Mouse (Mus musculus): ENCODE measurements around the gene Tspoap1. TPM values are rescaled to one million over a fixed set of nuclear protein-coding genes. Genes with fewer than 3 reads are reported as not detected.

Gene Tspoap1
- total and polyA plus RNA-seq, 2 experiments from 2014 or later = 20.1 to 199 TPM

DNA sequence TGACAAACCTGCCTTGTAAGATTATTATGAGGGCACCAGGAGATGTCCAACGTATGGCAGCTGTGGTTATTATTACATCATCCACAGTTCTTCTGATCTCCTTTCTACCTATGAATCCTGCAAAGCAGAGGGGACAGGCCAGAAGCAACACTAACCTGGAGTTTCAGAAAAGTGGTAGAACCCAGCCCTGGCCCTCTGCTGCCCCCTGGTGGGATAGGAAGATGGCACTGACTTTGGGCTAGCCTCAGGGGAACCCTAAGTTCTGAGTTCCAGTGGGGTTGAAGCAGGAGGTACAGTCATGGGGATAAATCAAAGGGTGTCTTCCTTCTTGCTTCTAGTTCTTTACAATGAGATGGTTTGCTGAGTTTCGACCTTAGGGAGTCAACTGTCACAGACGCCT is 10.6 kb downstream of the Tspoap1 start:
- no peaks in the 10 kb centered on the region for H3K27me3 ChIP-seq (ENCODE audit: insufficient read depth, low read length)
- H3K4me1 ChIP-seq (ENCODE audit: insufficient read depth) = no peaks in the 10 kb centered on the region
- 72% methylated on average over 3 of the region's 3 CpGs for whole genome bisulfite sequencing
- H3K4me2 ChIP-seq (ENCODE audit: low read depth) = no peak overlapping the region
- no peaks in the 10 kb centered on the region for H3K9me3 ChIP-seq (ENCODE audit: low read length)
- TF ChIP-seq CTCF (IDR thresholded peaks at IDR 0.05; ENCODE audit: low read depth) = peak; percentile 83
- H3K4me3 ChIP-seq (ENCODE audit: low read depth, low read length) = no peak overlapping the region
- peaks cover 84% of the 10 kb centered on the region for H3K36me3 ChIP-seq (ENCODE audit: insufficient read depth)
- peak; percentile 66 for DNase-seq
- ATAC-seq = 0 out of 2 replicates have a peak, but pooled peaks have one; percentile 29
- H3K9ac ChIP-seq = no peak overlapping the region
- no peak overlapping the region for H3K27ac ChIP-seq (ENCODE audit: low read depth, low read length)

DNA sequence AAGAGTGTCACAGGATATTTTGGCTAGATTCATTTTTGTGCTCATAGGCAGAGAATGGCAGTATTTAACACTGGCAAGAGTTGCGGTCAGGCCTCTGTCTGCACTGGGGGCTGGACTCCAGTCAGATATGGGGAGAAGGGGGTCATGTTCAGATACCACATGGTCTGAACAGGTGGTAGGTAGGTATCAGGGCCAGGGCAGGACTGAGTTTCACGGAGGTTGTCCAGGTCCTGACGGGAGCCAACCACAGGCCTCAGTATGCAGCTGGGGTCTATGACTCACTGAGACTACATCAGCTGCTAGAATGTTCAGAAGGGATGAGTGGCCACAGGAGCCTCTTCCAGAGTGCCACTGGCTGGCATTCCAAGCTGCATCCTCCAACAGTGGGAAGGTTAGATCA is 12.0 kb downstream of the Tspoap1 start:
- no peak for TF ChIP-seq CTCF (IDR thresholded peaks at IDR 0.05; ENCODE audit: low read depth)
- Histone ChIP-seq H3K4me3 (ENCODE audit: low read depth, low read length) (no peak overlapping the region), H3K4me2 (ENCODE audit: low read depth) (no peak overlapping the region), H3K27me3 (ENCODE audit: insufficient read depth, low read length) (no peaks in the 10 kb centered on the region), H3K4me1 (ENCODE audit: insufficient read depth) (no peaks in the 10 kb centered on the region), H3K9ac (no peak overlapping the region), H3K36me3 (ENCODE audit: insufficient read depth) (peaks cover 92% of the 10 kb centered on the region), H3K9me3 (ENCODE audit: low read length) (no peaks in the 10 kb centered on the region), H3K27ac (ENCODE audit: low read depth, low read length) (no peak overlapping the region)
- no peak for DNase-seq
- 90% methylated on average over 3 of the region's 3 CpGs for WGBS
- ATAC-seq = no peak

DNA sequence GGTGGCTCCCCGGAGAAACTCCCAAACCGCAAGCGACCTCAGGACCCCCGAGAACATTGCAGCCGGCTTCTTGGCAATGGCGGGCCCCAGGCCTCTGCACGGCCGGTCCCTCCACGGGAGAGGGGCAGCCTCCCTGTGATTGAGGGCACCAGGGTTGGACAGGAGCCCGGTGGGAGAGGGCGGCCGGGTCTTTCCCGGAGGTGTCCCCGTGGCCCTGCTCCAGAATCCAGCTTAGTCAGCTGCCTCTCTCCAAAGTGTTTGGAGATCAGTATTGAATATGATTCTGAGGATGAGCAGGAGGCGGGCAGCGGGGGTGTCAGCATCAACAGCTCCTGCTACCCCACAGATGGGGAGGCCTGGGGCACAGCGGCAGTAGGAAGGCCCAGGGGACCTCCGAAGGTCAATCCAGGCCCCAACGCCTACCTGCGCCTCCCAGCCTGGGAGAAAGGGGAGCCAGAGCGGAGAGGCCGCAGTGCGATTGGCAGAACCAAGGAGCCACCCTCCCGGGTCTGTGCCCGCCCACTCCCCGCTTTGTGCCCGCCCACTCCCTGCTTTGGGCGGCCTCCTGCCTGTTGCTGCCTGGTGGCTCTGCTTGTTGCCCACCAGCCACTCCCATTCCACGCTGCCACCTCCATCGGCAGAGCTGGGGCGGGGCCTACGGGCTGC is 17.9 kb downstream of the Tspoap1 start:
- no peak for TF ChIP-seq CTCF (IDR thresholded peaks at IDR 0.05; ENCODE audit: low read depth)
- 13% methylated on average over 27 of the region's 32 CpGs for WGBS
- H3K4me3 ChIP-seq (ENCODE audit: low read depth, low read length) = peak overlapping the region; percentile 23
- H3K4me2 ChIP-seq (ENCODE audit: low read depth) = peak overlapping the region; percentile 53
- H3K36me3 ChIP-seq (ENCODE audit: insufficient read depth) = peaks cover 53% of the 10 kb centered on the region
- no peak overlapping the region for H3K27ac ChIP-seq (ENCODE audit: low read depth, low read length)
- ATAC-seq = peak; percentile 85
- H3K4me1 ChIP-seq (ENCODE audit: insufficient read depth) = no peaks in the 10 kb centered on the region
- peak; percentile 51 for DNase-seq
- no peaks in the 10 kb centered on the region for H3K27me3 ChIP-seq (ENCODE audit: insufficient read depth, low read length)
- peak overlapping the region; percentile 39 for H3K9ac ChIP-seq
- H3K9me3 ChIP-seq (ENCODE audit: low read length) = no peaks in the 10 kb centered on the region

DNA sequence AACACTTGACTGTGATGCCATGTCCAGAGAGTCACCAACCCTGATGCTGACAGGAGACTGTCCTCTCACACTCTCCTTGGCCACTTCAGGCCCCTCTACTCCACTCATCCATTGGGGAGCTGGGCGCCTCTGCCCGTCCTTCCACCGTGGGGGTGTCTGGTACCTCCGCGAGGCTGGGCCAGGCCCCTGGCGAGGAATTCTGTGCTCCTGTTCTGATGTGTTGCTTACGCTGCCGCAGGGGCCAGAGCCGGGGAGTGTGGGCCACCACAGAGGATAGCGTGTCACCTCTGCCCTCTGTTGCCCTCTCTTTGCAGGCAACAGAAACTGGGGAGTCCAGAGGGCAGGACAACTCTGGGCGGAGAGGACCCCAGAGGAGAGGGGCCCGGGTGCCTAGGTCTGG is 18.6 kb downstream of the Tspoap1 start:
- DNase-seq = no peak
- ATAC-seq = 0 out of 2 replicates have a peak, but pooled peaks have one; percentile 9
- peaks cover 48% of the 10 kb centered on the region for H3K36me3 ChIP-seq (ENCODE audit: insufficient read depth)
- peak overlapping the region; percentile 53 for H3K4me2 ChIP-seq (ENCODE audit: low read depth)
- no peaks in the 10 kb centered on the region for H3K9me3 ChIP-seq (ENCODE audit: low read length)
- no peaks in the 10 kb centered on the region for H3K4me1 ChIP-seq (ENCODE audit: insufficient read depth)
- no peak overlapping the region for H3K4me3 ChIP-seq (ENCODE audit: low read depth, low read length)
- no peak overlapping the region for H3K27ac ChIP-seq (ENCODE audit: low read depth, low read length)
- WGBS = 38% methylated on average over 12 of the region's 12 CpGs
- TF ChIP-seq CTCF (IDR thresholded peaks at IDR 0.05; ENCODE audit: low read depth) = no peak
- 0 out of 2 replicates have a peak overlapping the region, but pooled peaks have one; percentile 39 for H3K9ac ChIP-seq
- H3K27me3 ChIP-seq (ENCODE audit: insufficient read depth, low read length) = no peaks in the 10 kb centered on the region

DNA sequence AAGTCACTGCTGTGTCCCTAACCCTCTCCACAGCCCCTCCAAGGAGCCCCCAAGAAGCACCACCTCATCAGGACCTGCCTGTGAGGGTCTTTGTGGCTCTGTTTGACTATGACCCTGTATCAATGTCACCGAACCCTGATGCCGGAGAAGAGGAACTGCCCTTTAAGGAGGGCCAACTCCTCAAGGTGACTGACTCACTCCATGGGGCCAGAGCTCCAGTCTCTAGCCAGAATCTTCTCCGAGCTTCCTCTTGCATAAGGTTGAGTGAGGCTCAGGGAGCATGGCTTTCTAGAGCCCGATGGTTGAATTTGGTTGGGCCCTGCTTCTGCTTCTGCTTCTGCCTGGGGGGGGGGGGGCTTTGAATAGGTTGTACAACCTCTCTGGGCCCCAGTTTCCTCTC is 19.1 kb downstream of the Tspoap1 start:
- 93% methylated on average over 4 of the region's 4 CpGs for WGBS
- no peak overlapping the region for H3K9ac ChIP-seq
- no peaks in the 10 kb centered on the region for H3K27me3 ChIP-seq (ENCODE audit: insufficient read depth, low read length)
- no peaks in the 10 kb centered on the region for H3K9me3 ChIP-seq (ENCODE audit: low read length)
- ATAC-seq (no peak), DNase-seq (no peak)
- peaks cover 43% of the 10 kb centered on the region for H3K36me3 ChIP-seq (ENCODE audit: insufficient read depth)
- no peak overlapping the region for H3K4me3 ChIP-seq (ENCODE audit: low read depth, low read length)
- no peaks in the 10 kb centered on the region for H3K4me1 ChIP-seq (ENCODE audit: insufficient read depth)
- TF ChIP-seq CTCF (IDR thresholded peaks at IDR 0.05; ENCODE audit: low read depth) = no peak
- H3K4me2 ChIP-seq (ENCODE audit: low read depth) = no peak overlapping the region
- no peak overlapping the region for H3K27ac ChIP-seq (ENCODE audit: low read depth, low read length)

DNA sequence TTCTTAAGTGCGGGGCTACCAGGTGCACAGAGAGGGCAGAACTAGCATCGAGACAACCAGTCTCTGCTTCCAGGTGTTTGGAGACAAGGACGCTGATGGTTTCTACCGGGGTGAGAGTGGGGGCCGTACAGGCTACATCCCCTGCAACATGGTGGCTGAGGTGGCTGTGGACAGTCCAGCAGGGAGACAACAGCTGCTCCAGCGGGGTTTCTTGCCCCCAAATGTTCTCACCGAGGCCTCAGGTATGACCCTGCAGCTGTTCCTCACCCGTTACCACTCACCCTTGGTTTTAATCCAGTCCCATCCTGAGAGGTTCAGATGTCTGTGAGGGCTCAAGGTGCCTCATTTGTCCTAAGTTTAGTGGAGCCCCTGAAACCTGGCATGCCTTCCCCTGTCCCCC is 19.8 kb downstream of the Tspoap1 start:
- no peak for TF ChIP-seq CTCF (IDR thresholded peaks at IDR 0.05; ENCODE audit: low read depth)
- no peaks in the 10 kb centered on the region for H3K27me3 ChIP-seq (ENCODE audit: insufficient read depth, low read length)
- H3K4me3 ChIP-seq (ENCODE audit: low read depth, low read length) = no peak overlapping the region
- no peaks in the 10 kb centered on the region for H3K4me1 ChIP-seq (ENCODE audit: insufficient read depth)
- H3K9me3 ChIP-seq (ENCODE audit: low read length) = no peaks in the 10 kb centered on the region
- H3K4me2 ChIP-seq (ENCODE audit: low read depth) = no peak overlapping the region
- no peak overlapping the region for H3K9ac ChIP-seq
- WGBS = 85% methylated on average over 8 of the region's 8 CpGs
- no peak overlapping the region for H3K27ac ChIP-seq (ENCODE audit: low read depth, low read length)
- ATAC-seq (no peak), DNase-seq (no peak)
- H3K36me3 ChIP-seq (ENCODE audit: insufficient read depth) = peaks cover 43% of the 10 kb centered on the region

DNA sequence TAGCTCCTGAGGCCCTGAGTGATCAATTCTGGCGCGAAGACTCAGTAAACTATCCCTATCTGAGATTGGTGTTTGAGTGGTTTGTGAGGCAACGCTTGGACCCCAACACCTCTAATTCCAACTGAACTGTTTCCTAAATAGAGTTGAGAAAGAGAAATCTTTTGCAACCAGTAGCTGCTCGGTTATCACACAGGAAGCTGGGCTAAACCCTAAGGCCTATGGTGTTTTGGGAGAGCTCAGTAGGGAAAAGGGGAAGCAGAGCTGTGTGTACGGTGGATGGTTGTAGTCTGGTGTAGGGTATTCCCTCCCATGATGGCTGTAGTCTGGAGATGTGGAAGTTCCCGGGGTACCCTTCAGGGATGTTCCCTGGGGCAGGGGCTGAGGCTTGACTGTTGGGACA is 29.7 kb downstream of the Tspoap1 start:
- H3K4me1 ChIP-seq (ENCODE audit: insufficient read depth) = no peaks in the 10 kb centered on the region
- no peak overlapping the region for H3K4me2 ChIP-seq (ENCODE audit: low read depth)
- H3K4me3 ChIP-seq (ENCODE audit: low read depth, low read length) = no peak overlapping the region
- 91% methylated on average over 6 of the region's 6 CpGs for WGBS
- no peak overlapping the region for H3K27ac ChIP-seq (ENCODE audit: low read depth, low read length)
- H3K9ac ChIP-seq = no peak overlapping the region
- TF ChIP-seq CTCF (IDR thresholded peaks at IDR 0.05; ENCODE audit: low read depth) = no peak
- ATAC-seq (no peak), DNase-seq (no peak)
- no peaks in the 10 kb centered on the region for H3K9me3 ChIP-seq (ENCODE audit: low read length)
- peaks cover 8% of the 10 kb centered on the region for H3K36me3 ChIP-seq (ENCODE audit: insufficient read depth)
- H3K27me3 ChIP-seq (ENCODE audit: insufficient read depth, low read length) = no peaks in the 10 kb centered on the region
